Mouse (Mus musculus): ENCODE measurements at regions not wholly inside any gene's neighbourhood (a gene's known extent, or its start where the extent isn't known, plus 50 kb on each side); places are given as distances from the start of the nearest gene placed in this dataset.

DNA sequence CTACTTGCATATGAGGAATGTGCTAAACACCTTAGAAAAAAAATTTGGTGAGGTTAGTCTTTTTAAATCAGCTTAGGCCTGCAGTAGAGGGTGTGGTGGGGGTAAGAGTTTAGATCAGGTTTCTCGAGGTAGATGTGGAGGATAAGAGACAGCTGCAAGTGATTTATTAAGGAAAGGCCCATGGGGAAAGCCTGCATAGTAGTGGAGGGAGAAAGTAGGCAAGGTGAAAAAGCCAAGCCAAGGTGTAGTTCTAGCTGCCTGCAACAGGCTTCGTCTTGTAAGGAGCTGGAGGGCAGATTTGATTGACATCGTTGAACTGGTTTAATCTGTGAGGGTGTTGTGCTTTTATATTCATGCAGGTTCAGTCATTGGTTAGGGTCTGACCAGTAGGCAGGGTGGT is 182.2 kb upstream of the Slc30a5 start:
- no peak for DNase-seq

DNA sequence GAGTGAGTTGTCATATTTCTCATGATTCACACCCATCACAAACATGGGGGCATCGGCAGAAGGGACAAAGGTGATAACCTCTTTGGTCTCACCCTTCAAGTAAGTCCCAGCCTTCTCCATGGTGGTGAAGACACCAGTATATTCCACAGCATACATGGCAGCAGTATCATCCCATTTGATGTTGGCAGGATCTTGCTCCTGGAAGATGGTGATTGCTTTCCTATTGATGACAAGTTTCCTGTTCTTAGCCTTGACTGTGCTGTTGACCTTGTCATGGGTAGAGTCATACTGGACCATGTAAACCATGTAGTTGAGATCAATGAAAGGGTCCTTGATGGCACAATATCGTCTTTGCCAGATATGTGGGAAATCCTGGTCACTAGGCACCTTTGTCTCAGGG is 180.4 kb upstream of the Slc30a5 start:
- no peak for DNase-seq

DNA sequence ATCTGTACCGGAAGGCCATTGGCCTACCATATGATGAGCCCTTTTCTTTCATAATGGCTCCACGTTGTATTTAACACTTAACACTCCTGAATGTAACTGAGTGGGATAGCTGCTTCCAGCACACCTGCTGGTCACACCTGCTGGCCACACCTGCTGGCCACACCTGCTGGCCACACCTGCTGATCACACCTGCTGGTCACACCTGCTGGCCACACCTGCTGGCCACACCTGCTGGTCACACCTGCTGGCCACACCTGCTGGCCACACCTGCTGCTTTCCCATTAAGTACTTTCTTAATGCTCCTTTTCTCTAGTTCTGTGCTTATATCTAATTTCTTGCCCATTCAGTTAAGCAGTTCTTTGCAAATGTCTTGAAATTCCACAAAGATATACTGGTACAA is 157.4 kb upstream of the Slc30a5 start:
- no peak for DNase-seq

DNA sequence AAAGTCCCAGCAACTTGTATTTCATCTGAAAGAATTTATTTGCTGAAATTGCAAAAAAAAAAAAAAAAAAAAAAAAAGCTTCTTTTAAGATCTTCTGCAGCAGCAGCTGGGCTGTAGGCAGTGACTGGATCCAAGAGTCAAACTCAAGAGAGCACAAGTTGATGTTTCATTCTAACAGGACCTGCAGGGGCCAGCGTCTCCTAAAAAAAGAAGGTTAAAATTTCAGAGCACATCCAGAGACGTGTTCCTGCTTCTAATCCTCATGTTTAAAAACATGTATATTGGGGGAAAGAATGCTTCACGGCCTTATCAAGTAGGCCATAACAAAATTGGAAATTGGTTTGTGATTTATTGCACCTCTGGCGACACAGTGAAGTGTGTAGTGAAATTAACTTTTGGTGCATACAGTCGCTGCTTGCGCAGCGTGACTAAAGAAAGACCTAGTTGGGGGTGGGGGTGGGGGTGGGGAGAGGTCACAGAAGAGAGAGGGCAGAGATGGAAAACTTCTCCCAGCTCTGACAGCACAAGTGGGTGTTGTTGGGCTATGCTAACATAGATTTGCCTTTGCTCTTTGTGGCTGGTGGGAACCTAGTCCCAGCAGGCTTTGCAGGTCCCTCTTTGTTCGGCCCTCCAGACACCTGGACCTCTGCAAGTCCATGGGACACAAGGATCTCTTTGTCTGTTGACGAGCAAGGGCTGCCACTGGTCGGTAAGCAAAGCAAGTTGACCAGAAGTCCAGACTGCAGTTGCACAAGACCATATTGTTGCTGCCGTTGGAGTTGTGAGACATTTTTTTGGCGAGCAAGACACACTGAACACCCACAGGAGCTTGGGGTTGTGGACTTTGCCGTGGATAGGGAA is 155.7 kb upstream of the Slc30a5 start:
- no peak for DNase-seq

DNA sequence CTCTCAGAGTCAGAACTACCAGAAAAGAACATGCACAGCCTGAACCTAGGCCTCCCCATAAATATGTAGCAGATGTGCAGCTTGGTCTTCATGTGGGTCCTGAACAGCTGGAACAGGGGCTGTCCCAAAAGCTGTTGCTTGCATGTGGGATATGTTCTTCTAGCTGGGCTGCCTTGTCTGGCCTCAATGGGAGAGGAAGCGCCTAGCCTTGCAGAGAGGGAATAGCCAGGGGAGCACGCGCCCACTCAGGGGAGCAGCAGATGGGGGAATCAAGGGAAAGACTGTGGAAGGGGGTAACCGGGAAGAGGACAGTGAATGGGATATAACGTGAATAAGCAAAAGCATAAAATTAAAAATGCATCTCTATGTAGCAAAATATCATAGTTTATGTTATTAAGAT is 154.9 kb upstream of the Slc30a5 start:
- DNase-seq, result no peak

DNA sequence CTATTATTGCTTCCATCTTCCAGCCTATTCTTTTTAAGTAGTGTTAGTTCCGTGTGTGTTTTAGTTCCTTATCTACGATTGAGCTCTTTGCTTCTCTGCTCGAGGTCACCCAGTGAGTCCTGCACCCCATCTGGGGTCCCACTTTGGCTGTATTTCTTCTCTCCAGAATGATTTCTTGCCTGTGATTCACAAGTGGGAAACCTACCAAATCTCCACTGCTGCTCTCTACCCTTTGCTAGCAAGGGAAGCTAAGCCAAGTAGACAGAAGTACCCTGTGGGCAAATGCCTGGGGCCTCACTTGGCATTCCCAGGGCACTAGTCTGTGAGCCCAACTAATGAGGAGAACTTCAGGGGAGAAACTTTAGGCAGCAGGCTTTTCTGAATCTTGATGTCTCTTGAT is 142.5 kb upstream of the Slc30a5 start:
- DNase-seq, result peak; percentile 32

DNA sequence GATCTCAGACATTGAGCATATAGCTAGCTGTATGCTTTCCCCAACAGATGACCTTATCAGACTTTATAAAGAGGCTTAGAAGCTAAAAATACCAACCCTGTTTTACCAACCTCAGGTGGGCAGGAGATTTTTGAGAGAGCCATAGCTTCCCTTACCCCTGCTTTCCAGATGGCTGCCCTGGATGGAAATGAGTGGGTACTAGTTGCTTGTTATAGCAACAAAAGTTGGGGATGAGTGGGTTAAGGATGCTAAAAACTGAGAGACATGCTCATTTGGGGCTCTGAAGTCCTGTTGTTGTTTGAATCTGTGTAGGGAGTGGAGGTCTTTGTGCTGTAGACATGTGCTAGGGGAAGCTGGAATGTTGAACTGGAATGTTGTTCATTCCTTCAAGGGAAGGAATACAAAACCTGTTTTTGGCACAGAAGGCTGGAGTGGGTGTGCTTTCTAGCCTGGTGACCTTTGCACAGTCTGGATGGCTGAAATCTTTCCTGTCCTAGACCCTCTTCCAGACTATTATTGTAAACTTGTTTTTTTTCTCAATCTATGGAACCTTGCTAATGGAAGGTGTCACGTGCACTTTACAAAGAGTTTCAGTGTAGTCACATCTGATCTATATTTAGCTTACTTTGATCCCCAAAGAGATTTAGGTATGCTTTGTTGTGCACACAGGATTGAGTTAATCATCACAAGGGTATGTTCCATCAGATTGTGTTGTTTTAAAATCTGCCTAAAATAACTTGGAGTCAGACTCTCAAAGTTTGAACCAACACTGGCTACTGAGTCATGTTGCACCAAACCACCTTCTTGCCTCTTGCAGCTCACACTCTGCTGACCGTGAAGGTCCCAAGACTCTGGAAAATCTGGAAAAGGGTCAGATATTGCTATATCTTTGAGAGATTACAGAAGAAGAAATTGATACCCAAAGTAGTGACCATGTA is 138.1 kb upstream of the Slc30a5 start:
- DNase-seq, result no peak

DNA sequence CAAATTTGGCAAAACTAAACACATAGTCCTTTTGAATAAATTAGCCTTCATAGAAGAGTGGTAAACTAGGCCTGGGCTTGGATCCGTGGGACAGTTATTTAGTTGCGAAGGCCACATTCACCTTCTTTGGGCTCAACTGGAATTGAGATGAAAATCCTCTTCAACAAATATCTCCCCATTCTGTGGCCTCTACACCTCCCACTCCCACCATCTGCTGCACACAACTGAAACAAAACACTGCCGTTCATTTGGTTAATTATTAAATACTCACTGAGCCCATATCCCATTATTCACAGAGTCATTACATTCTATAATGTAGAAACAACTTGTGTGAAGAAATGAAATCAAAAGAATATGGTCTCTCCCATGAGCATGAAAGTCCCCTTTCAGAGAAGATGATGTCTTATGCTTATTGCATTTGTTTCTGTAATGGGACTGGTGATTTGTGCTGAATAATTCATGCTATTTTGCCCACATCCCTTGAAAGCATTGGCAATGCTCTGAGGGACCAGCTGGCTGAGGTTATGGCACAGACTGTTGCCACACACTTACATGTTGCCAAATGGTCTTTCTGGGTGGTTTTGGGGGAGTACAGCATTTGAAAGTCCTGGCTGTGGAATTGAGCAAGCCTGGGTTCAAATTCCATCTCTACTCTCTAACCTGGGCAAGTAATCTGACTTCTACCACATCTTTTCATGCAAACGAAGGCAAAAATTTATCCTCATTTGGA is 129.7 kb upstream of the Slc30a5 start:
- no peak for DNase-seq

DNA sequence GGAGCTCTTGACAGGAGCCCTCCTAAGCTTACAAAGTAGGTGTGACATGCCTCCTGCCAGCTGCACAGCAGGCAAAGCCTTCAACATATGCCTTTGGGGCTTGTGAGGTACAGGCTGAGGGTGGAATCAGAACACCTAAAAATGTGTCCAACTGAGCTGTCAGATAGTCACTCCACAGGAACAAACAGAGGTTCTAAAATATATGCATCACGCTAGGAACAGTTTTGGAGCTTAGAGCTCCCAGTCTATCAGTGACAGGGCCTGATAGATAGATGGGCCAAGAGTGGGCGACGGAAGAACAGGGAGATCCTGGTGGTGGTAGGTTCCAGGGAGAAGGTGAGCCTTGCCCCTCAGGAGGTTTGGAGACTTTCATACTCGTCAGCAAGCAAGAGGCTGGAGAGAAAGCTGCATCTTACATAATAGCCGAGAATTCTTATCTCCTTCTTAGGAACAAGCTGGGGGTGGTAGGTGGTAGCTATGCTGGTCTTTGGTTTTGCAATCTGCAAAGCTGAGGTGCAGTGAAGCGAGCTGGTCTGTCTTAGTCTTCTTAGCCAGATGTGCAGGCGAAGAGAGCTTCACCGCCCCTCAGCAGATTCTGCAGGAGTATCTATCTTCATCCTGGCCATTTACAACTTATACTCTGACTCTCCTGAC is 121.5 kb upstream of the Slc30a5 start:
- no peak for DNase-seq

DNA sequence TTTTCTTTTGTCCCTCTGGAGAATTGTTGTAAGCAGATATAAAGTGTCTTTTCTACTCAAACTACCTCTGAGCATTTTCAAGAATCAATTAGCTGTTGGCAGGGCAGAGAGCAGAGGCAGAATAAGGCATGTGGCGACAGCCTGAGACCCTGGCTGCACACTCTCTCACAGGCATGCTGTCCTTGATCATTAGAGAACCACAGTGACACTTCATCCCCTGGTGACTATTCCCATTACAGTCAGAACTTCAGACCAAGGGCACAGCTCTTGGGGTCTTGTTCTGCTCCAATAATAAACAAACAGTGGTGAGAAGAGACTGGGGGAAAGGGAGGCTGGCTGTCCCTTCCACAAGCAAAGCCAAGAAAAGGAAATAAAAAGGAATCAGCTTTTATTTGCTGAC is 120.9 kb upstream of the Slc30a5 start:
- no peak for DNase-seq

DNA sequence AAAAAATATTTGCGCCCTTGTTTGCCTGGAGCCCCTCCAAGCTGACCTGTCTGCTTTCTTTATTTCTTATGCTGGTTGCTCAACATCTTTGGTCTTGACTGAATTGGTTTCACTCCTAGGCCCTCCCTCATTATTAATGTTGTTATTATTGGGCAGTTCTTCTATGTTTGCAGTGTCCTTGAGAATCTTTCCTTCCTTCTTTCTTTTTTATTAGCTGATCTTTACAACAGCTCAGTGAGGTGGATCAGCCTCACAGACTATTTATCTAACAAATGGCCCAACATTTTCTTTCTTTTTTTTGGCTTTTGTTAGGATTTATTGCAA is 117.9 kb upstream of the Slc30a5 start:
- DNase-seq, result no peak

DNA sequence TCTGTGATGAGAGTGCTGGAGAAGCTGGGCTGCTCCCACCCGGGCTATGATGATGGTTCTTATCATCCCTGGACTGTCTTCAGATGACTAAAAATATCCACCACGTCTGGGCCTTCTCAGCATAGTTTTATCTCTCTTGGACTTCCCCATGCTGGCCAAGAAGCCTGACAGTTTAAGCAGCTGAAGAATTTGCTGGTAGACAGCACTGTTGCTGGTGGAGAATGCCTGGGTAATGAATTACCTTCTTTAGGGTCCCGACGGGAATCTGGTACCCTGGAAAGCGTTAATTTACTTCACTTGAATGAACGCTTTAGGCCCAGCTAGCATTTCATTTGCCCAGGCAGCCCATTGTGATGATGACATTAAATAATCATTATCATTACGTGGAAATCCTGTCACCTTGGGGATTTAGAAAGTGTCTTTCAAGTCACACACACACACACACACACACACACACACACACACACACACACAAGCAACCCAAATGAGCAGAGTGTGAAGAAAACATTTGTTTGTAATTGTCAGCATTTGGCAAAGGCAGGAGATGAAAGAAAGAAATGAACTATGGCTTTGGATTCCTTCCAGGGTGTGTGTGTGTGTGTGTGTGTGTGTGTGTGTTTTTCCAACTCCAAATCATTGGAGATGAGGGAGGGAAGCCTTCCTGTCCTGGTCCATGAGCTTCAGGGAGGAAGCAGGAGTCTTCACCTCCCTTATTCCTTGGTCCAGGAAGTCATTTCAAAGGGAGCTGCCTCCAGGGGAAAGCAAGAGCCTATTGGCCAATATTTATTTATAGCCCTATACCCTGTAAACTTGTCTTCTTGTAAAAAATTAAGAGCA is 117.3 kb upstream of the Slc30a5 start:
- DNase-seq, result peak; percentile 22

DNA sequence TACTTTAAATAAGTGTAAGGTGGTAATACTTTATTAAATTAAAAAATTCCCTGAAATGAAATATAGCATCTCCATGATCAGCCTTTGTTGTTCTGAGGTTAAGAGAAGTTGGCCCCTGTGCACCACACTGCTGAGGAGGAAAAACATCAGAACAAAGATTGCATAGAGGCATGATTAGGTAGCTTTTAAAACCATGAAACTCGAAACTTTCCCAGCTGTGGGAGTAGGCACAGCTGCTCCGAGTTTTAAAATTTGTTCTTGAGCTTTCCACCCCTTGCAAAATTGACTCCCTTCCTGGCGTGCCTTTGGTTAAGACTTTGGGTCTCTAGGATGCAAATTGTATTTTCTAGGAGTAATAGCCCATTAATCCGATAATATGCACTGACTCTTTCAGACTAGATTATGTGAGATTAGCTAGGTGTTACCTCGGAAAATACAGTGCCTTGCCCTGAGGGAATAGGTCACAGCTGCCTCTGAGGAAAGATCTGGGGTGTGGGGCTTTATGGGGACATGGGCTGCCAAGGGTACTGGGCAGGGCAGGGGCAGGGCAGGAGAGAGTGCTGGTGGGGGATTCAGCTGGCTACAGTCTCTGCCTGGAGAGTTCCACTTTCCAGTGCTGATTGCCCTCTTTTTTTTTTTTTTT is 110.1 kb upstream of the Slc30a5 start:
- DNase-seq, result no peak

DNA sequence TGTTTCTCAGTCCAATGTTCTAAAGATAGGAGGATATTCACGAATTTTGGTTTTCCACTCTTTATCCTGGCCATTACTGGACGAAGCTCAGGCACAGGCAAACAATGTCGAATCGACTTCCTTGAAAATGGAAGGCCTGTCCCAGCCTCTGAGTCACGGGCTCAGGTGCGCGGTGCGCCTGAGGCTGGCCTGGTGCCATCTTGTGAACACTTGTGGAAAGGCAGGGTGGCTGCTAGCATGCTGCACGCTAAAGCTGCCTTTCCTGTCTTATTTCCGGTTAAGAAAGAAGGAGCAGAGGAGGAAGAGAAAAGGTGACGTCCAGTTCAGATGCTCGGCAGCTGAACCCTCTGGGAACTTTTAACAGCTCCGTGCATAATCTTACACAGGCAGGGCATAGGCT is 107.6 kb upstream of the Slc30a5 start:
- peak; percentile 19 for DNase-seq

DNA sequence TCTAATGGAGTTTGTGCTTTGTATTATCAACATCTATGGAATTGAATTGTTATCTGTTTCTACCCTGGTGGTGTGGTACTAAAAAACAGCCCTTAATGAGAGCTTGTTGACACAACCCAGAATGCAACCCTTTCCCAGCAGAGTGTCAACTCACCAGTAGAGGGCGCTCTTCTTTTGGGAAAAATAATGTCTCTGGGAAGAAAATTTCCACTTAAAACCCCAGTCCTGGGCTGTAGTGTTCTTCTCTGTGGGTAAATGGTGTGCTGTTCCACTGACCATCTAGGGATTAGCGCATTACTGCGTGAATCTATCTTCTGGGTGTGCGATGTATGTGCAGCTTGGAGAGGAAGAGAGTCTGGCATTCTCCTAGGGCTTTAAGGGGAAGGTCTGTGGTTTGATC is 106.5 kb upstream of the Slc30a5 start:
- peak; percentile 69 for DNase-seq

DNA sequence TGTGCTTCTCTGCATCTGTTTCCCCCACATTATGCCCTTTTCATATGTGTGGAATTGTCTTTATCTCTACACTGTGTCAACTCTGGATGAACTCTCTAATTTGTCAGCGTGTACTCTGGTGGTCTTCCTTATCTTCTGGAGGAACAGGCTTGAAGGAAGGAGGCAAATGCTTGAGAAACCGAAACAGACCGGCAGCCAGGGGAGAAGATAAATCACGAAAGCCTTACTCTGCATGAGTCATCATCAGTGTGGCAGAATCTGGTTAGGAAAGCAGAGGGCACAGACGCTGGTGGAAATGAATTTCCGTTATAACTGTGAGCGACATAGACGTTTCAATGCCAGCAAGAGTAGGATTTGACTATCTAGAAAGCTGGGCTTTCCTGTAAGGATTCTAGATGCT is 100.0 kb upstream of the Slc30a5 start:
- DNase-seq, result peak; percentile 62

DNA sequence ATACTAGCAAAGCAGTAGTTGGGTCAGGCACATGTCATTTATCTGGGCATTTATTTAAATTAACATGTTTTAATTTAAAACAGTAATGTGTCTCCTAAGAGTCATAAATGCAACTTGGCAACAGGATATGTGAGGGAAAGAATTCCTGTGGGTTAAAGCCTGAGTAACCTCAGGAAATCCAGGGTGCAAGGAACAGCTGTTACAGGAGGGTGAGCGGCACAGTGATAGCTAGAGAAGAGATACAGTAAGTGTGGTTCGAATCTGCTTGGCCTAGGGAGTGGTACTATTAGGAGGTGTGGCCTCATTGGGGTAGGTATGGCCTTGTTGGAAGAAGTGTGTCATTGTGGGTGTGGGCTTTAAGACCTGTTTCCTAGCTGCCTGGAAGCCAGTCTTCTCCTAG is 66.3 kb upstream of the Slc30a5 start:
- DNase-seq, result no peak

DNA sequence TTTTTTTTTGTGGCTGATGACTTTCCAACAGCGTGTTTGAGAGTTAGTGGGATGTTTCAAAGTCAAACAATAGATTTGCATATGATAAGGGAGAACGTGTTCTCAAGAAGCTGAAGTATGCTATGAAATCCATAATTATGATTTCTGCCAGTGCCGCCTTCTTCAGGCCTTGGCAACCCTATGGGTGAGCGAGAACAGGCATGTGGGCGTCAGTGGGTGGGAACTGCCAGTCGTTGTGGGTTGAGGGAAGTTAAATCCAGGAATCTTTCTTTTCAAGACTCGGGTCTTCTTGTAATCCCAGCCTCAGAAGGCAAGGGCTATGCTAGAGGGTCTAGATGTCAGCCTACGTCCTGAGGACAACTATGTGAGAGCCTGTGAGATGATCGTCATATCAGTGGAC is 60.6 kb upstream of the Slc30a5 start:
- no peak for DNase-seq

DNA sequence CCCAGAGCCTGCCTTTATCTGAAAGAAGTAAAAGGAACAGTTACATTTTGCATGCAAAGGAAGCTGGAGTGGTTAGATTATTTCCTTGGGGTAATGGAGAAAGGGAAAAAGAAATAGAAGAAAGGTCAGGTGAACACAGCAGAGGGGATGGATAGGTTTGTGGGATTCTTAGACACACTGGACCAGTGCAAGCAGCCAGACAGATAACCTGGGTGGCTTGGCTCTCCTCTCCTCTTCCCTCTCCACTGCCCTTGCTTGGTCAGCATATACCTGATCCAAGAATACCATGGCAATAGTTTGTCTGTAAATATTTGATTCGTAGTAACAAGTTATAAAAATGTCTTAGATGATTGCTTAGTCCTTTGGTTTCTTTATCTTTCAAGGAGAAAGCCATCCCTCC is 59.9 kb upstream of the Slc30a5 start:
- no peak for DNase-seq

DNA sequence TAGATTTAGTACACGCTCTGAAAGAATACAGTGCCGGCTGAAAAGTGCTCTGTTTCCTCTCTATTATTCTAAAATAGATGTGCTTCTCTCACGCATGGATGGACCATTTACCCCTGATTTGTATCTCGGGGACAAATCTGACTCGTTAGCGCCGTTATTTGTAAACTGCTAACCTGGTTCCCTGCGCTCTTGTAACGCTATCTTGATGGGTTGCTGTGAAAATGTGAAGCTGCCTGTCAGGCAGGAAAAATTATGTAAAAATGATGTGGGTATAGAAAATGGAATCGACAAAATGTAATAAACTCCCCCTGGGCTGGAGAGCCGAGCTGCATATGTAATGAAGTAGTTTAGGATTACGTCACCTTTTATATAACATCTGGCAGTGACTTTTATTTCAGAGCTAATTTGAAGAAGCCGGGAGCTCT is 59.4 kb upstream of the Slc30a5 start:
- no peak for DNase-seq

DNA sequence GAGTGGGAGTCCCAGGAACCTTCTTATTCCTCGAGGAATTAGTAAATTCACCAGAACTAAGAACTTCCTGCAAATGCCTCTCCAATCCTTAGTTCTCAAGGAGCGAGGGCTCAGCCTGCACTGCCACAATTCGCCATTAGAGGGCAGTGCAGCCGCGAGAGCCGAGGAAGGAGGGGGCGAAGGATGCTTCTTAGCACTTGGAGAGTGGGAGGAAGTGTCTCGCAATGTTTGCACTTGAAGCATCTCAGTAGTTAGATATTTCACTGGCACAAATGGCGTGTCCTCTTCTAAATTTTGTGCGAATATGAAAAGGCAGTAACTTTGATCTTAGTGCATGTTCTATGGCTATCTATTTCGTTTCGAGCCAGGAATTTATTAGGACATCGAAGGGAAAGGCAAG is 59.0 kb upstream of the Slc30a5 start:
- peak; percentile 78 for DNase-seq

All from adrenal gland, postnatal 14 days (tissue).